In the genomic region with DNA sequence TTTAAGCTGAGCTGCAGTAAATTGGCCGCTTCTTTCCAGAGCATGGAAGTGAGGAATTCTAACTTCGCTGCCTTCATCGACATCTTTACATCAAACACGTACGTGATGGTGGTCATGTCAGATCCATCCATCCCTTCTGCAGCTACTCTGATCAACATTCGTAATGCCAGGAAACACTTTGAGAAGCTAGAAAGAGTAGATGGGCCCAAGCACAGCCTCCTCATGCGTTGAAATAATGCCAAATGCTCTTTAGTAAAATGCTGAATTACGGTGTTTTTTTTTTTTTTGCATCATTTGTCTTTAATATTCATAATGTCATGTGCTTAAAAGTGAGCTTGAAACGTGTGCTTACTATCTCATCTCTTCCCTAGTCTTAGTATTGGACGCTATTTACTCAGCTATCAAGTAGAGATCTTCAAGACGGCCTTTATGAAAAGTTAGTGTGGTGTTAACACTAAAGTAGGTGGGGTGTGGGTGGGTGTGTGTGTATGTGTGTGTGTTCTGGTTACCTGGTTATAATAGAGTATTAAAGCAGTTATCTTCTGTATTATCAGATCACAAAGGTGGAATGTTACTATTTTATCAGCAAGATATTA, we compare ENCODE assay signal across 9 mouse cellular contexts. TPM values are rescaled to one million over a fixed set of nuclear protein-coding genes. Genes with fewer than 3 reads are reported as not detected.
DNase-seq lines count a peak whose midpoint lies in the region; ATAC-seq and TF ChIP-seq lines count a peak whose summit lies in the region.
"Had no signal": no experiment of that assay in that cellular context is flagged by ENCODE, and none has a peak within 500 bp of the region (broad histone marks: within the 10 kb centered on the region; RNA-seq: fewer than 3 reads in every experiment).

No protein-coding gene starts in this region.

- WGBS in spleen, adult 2 months: 19% methylated on average over 11 of the region's 11 CpGs
- 12% methylated on average over 11 of the region's 11 CpGs for WGBS in limb, embryonic 13.5 days
- 6% methylated on average over 11 of the region's 11 CpGs for WGBS in stomach, embryonic 15.5 days

- H3K36me3 ChIP-seq in spleen, adult 2 months (ENCODE audit: control insufficient read depth, insufficient read depth, low read length): no peaks in the 10 kb centered on the region
- peaks cover 28% of the 10 kb centered on the region for H3K36me3 ChIP-seq in limb, embryonic 13.5 days
- no peaks in the 10 kb centered on the region for H3K36me3 ChIP-seq in stomach, embryonic 15.5 days

- peak overlapping the region; percentile 92 for H3K4me2 ChIP-seq in limb, embryonic 13.5 days (replicated peaks)
- peak overlapping the region; percentile 75 for H3K4me2 ChIP-seq in stomach, embryonic 15.5 days

- H3K27ac ChIP-seq in spleen, adult 2 months (ENCODE audit: insufficient read depth, low read length): peak overlapping the region; percentile 99
- H3K27ac ChIP-seq in limb, embryonic 13.5 days: 0 out of 2 replicates have a peak overlapping the region, but pooled peaks have one; percentile 97
- peak overlapping the region; percentile 98; the same call in 1 of the 2 replicates for H3K27ac ChIP-seq in stomach, embryonic 15.5 days

- H3K4me1 ChIP-seq in spleen, adult 2 months (ENCODE audit: control insufficient read depth, insufficient read depth, insufficient read length): peaks cover 13% of the 10 kb centered on the region; the same call in 1 of the 2 replicates
- H3K4me1 ChIP-seq in limb, embryonic 13.5 days: peaks cover 20% of the 10 kb centered on the region
- peaks cover 16% of the 10 kb centered on the region for H3K4me1 ChIP-seq in stomach, embryonic 15.5 days

- H3K4me3 ChIP-seq in spleen, adult 2 months (ENCODE audit: extremely low read depth, insufficient read depth, insufficient read length): peak overlapping the region; percentile 96
- peak overlapping the region; percentile 81 for H3K4me3 ChIP-seq in limb, embryonic 13.5 days
- H3K4me3 ChIP-seq in stomach, embryonic 15.5 days (replicated peaks): peak overlapping the region; percentile 93

- no peaks in the 10 kb centered on the region for H3K27me3 ChIP-seq in spleen, adult 2 months (ENCODE audit: control insufficient read depth, insufficient read depth, low read length)
- no peaks in the 10 kb centered on the region for H3K27me3 ChIP-seq in limb, embryonic 13.5 days
- H3K27me3 ChIP-seq in stomach, embryonic 15.5 days (replicated peaks): no peaks in the 10 kb centered on the region

- TF ChIP-seq POLR2A in spleen, adult 2 months (IDR thresholded peaks at IDR 0.05; ENCODE audit: low read depth, low read length): no peak

- DNase-seq in cerebellum, adult 9-11 months: peak; percentile 12
- DNase-seq in cerebellum, adult 8-10 months: no peak
- no peak for DNase-seq in spleen, adult 2 months (ENCODE audit: low read depth in 1 of 2, low spot score in 2 of 2)
- DNase-seq in spleen, postnatal 36 days (ENCODE audit: low spot score in 2 of 2): no peak
- no peak for DNase-seq in thymus, adult 18-20 months
- DNase-seq in gastrocnemius, postnatal 10 days: no peak

- TF ChIP-seq CTCF in spleen, adult 2 months (IDR thresholded peaks at IDR 0.05; ENCODE audit: extremely low read depth, insufficient read depth, insufficient read length, insufficient replicate concordance): no peak

- peak overlapping the region; percentile 92 for H3K9ac ChIP-seq in limb, embryonic 13.5 days
- peak overlapping the region; percentile 97; the same call in 1 of the 2 replicates for H3K9ac ChIP-seq in stomach, embryonic 15.5 days

- H3K9me3 ChIP-seq in limb, embryonic 13.5 days: no peaks in the 10 kb centered on the region
- no peaks in the 10 kb centered on the region for H3K9me3 ChIP-seq in stomach, embryonic 15.5 days

- no peak for ATAC-seq in limb, embryonic 13.5 days (ENCODE audit: low FRiP score, low read depth)
- ATAC-seq in stomach, embryonic 15.5 days (ENCODE audit: insufficient read depth, low FRiP score, low read depth): no peak

RNA-seq across cellular contexts. Expression of gene Rraga, which starts 1.3 kb away (rescaled TPM):
- polyA plus RNA-seq in spleen, adult 2 months (2012; rRNA removed): 23.0 and 32.8 TPM in 2 replicates
- 86.9 and 89.2 TPM in 2 replicates for polyA plus RNA-seq in limb, embryonic 13.5 days (2015; fragmentation: Nextera tagmentation; extraction: Ambion mirVana)
- 73.3 and 78.0 TPM in 2 replicates for polyA plus RNA-seq in stomach, embryonic 15.5 days (2015; fragmentation: Nextera tagmentation; extraction: Ambion mirVana)
- total RNA-seq in gastrocnemius, postnatal 10 days (2021): 10 to 100 TPM; 54.1 to 55.2 TPM

RNA-seq across cellular contexts. Expression of gene Saxo1, which starts 18.6 kb away (rescaled TPM):
- not detected in 2 replicates for polyA plus RNA-seq in spleen, adult 2 months (2012; rRNA removed)
- polyA plus RNA-seq in limb, embryonic 13.5 days (2015; fragmentation: Nextera tagmentation; extraction: Ambion mirVana): 0.19 and 0.22 TPM in 2 replicates
- 0.15 TPM in 2 replicates for polyA plus RNA-seq in stomach, embryonic 15.5 days (2015; fragmentation: Nextera tagmentation; extraction: Ambion mirVana)
- total RNA-seq in gastrocnemius, postnatal 10 days (2021): not detected
- total RNA-seq: neutrophil, adult 5-6 weeks had no signal

RNA-seq across cellular contexts. Expression of gene Haus6, which starts 35.1 kb away (rescaled TPM):
- polyA plus RNA-seq in spleen, adult 2 months (2012; rRNA removed): 8.8 and 14.3 TPM in 2 replicates
- polyA plus RNA-seq in limb, embryonic 13.5 days (2015; fragmentation: Nextera tagmentation; extraction: Ambion mirVana): 16.5 and 18.2 TPM in 2 replicates
- 14.4 and 14.5 TPM in 2 replicates for polyA plus RNA-seq in stomach, embryonic 15.5 days (2015; fragmentation: Nextera tagmentation; extraction: Ambion mirVana)
- 1 to 10 TPM; 5.7 to 6.9 TPM for total RNA-seq in gastrocnemius, postnatal 10 days (2021)
